Mouse (Mus musculus) CH12.LX (cell line): ENCODE measurements around the gene H2-Ab1. TPM values are rescaled to one million over a fixed set of nuclear protein-coding genes. Genes with fewer than 3 reads are reported as not detected.

Source experiments
- DNase-seq: peaks from one replicate; pipeline ENCODE4 v3.0.0-alpha.2; 2013; ENCODE audit errors: extremely low read depth
- H3K27ac ChIP-seq: 2 replicates; pipeline ENCODE4 v1.5.1; 2012; ENCODE audit warnings: low read depth, mild to moderate bottlenecking, control low read depth, moderate library complexity; ENCODE audit not compliant: insufficient read depth
- H3K27me3 ChIP-seq: replicated peaks from 2 replicates; pipeline ENCODE3; 2012; ENCODE audit warnings: inconsistent platforms
- H3K36me3 ChIP-seq, 2 experiments: replicated peaks in 1 of 2; 2 replicates each; pipeline versions ENCODE3 to v1.6.1; 2012; ENCODE audit warnings: inconsistent platforms in 1 of 2, low read length in 1 of 2, mild to moderate bottlenecking in 1 of 2, mixed read lengths in 1 of 2, moderate library complexity in 1 of 2; ENCODE audit not compliant: control insufficient read depth in 1 of 2, insufficient read depth in 1 of 2
- H3K4me1 ChIP-seq, 2 experiments: 2 replicates each; pipeline ENCODE4 v1.6.1; 2012; ENCODE audit warnings: inconsistent platforms in 1 of 2, moderate library complexity in 1 of 2; ENCODE audit not compliant: insufficient read depth in 2 of 2, control insufficient read depth in 1 of 2
- H3K4me2 ChIP-seq: 2 replicates; pipeline ENCODE4 v1.6.1; 2012; ENCODE audit warnings: low read depth, mild to moderate bottlenecking, control low read depth; ENCODE audit not compliant: poor library complexity, insufficient read depth, severe bottlenecking
- H3K4me3 ChIP-seq, 3 experiments: fragments of 150-350 bp in 1 of 3; sonication (generic) in 1 of 3; replicated peaks in 1 of 3; 2 replicates each; pipeline versions ENCODE3 to v1.5.1; 2011 to 2012; ENCODE audit warnings: low read depth in 2 of 3, low read length in 2 of 3, mild to moderate bottlenecking in 2 of 3, moderate library complexity in 2 of 3, control low read depth in 1 of 3, improper control_type of control experiment in 1 of 3, inconsistent platforms in 1 of 3, mixed read lengths in 1 of 3; ENCODE audit not compliant: poor library complexity in 1 of 3
- H3K79me2 ChIP-seq: replicated peaks from 2 replicates; pipeline ENCODE4 v1.6.1; 2012; ENCODE audit warnings: mild to moderate bottlenecking, moderate library complexity; ENCODE audit not compliant: control insufficient read depth, poor library complexity, insufficient read depth, severe bottlenecking; ENCODE audit errors: extremely low read depth
- H3K9ac ChIP-seq: 2 replicates; pipeline ENCODE4 v1.6.1; 2012; ENCODE audit warnings: low read depth, mild to moderate bottlenecking, control low read depth, moderate library complexity; ENCODE audit not compliant: insufficient read depth
- H3K9me3 ChIP-seq: replicated peaks from 2 replicates; pipeline ENCODE3; 2012; ENCODE audit warnings: low read length, inconsistent platforms, mixed read lengths
- CHD1 ChIP-seq: IDR thresholded peaks from 2 replicates; pipeline ENCODE4 v1.6.1; 2012; ENCODE audit warnings: low read depth, low read length, improper control_type of control experiment, inconsistent platforms
- CHD2 ChIP-seq: IDR thresholded peaks from 2 replicates; pipeline ENCODE4 v1.6.1; 2011; ENCODE audit warnings: low read length, improper control_type of control experiment
- CTCF ChIP-seq, 2 experiments: IDR thresholded peaks in 1 of 2; conservative IDR thresholded peaks in 1 of 2; 2 replicates each; pipeline ENCODE4 v1.5.1; 2011 to 2012; ENCODE audit warnings: low read depth in 2 of 2, low read length in 2 of 2, improper control_type of control experiment in 1 of 2, inconsistent platforms in 1 of 2, mild to moderate bottlenecking in 1 of 2, moderate library complexity in 1 of 2
- E2F4 ChIP-seq: IDR thresholded peaks from 2 replicates; pipeline ENCODE4 v1.6.1; 2011; ENCODE audit warnings: low read depth, low read length, improper control_type of control experiment; ENCODE audit not compliant: insufficient replicate concordance
- ELF1 ChIP-seq: IDR thresholded peaks from 2 replicates; pipeline ENCODE4 v1.6.1; 2014; ENCODE audit warnings: low read depth, mild to moderate bottlenecking, inconsistent platforms, low read length, improper control_type of control experiment
- EP300 ChIP-seq: IDR thresholded peaks from 2 replicates; pipeline ENCODE4 v1.6.1; 2011; ENCODE audit warnings: low read length, improper control_type of control experiment
- ETS1 ChIP-seq: conservative IDR thresholded peaks from 2 replicates; pipeline ENCODE4 v1.6.1; 2012; ENCODE audit warnings: low read depth, mild to moderate bottlenecking, inconsistent platforms, low read length, improper control_type of control experiment, moderate library complexity
- IRF4 ChIP-seq: IDR thresholded peaks from 2 replicates; pipeline ENCODE4 v1.6.1; 2014; ENCODE audit warnings: low read depth, mild to moderate bottlenecking, inconsistent platforms, low read length, improper control_type of control experiment
- JUND ChIP-seq: conservative IDR thresholded peaks from 2 replicates; pipeline ENCODE4 v1.6.1; 2011; ENCODE audit warnings: low read depth, low read length, improper control_type of control experiment
- MAFK ChIP-seq: IDR thresholded peaks from 2 replicates; pipeline ENCODE4 v1.6.1; 2011; ENCODE audit warnings: low read length, improper control_type of control experiment; ENCODE audit not compliant: insufficient replicate concordance
- MAZ ChIP-seq: IDR thresholded peaks from 2 replicates; pipeline ENCODE4 v1.6.1; 2012; ENCODE audit warnings: low read depth, mild to moderate bottlenecking, inconsistent platforms, low read length, improper control_type of control experiment, moderate library complexity
- MXI1 ChIP-seq: IDR thresholded peaks from 2 replicates; pipeline ENCODE4 v1.6.1; 2011; ENCODE audit warnings: mild to moderate bottlenecking, low read depth, low read length, improper control_type of control experiment
- NELFE ChIP-seq: IDR thresholded peaks from 2 replicates; pipeline ENCODE4 v1.6.1; 2011; ENCODE audit warnings: low read depth, low read length, improper control_type of control experiment
- NRF1 ChIP-seq: IDR thresholded peaks from 2 replicates; pipeline ENCODE4 v1.6.1; 2014; ENCODE audit warnings: low read depth, mild to moderate bottlenecking, inconsistent platforms, low read length, improper control_type of control experiment, moderate library complexity
- PAX5 ChIP-seq: IDR thresholded peaks from 2 replicates; pipeline ENCODE4 v1.6.1; 2012; ENCODE audit warnings: low read length, inconsistent platforms, mixed read lengths
- POLR2A ChIP-seq: IDR thresholded peaks from 2 replicates; pipeline ENCODE4 v1.6.1; 2011; ENCODE audit warnings: low read depth, mild to moderate bottlenecking, improper control_type of control experiment, low read length
- POLR2AphosphoS2 ChIP-seq: IDR thresholded peaks from 2 replicates; pipeline ENCODE4 v1.6.1; 2011; ENCODE audit warnings: low read depth, low read length, improper control_type of control experiment
- RAD21 ChIP-seq: IDR thresholded peaks from 2 replicates; pipeline ENCODE4 v1.6.1; 2011; ENCODE audit warnings: low read depth, mild to moderate bottlenecking, low read length, improper control_type of control experiment, moderate library complexity
- RCOR1 ChIP-seq: conservative IDR thresholded peaks from 2 replicates; pipeline ENCODE4 v1.6.1; 2012; ENCODE audit warnings: low read depth, mild to moderate bottlenecking, inconsistent platforms, low read length, improper control_type of control experiment
- SIN3A ChIP-seq: IDR thresholded peaks from 2 replicates; pipeline ENCODE4 v1.6.1; 2012; ENCODE audit warnings: low read length, improper control_type of control experiment, inconsistent platforms
- SMC3 ChIP-seq: IDR thresholded peaks from 2 replicates; pipeline ENCODE4 v1.6.1; 2011; ENCODE audit warnings: low read depth, low read length, improper control_type of control experiment
- TCF12 ChIP-seq: IDR thresholded peaks from 2 replicates; pipeline ENCODE4 v1.6.1; 2014; ENCODE audit warnings: low read depth, mild to moderate bottlenecking, inconsistent platforms, low read length, improper control_type of control experiment
- UBTF ChIP-seq: IDR thresholded peaks from 2 replicates; pipeline ENCODE4 v1.6.1; 2012; ENCODE audit warnings: low read depth, mild to moderate bottlenecking, inconsistent platforms, low read length, improper control_type of control experiment, moderate library complexity
- USF1 ChIP-seq: IDR thresholded peaks from 2 replicates; pipeline ENCODE4 v1.6.1; 2014; ENCODE audit warnings: low read depth, mild to moderate bottlenecking, inconsistent platforms, low read length, improper control_type of control experiment
- USF2 ChIP-seq: conservative IDR thresholded peaks from 2 replicates; pipeline ENCODE4 v1.6.1; 2011; ENCODE audit warnings: low read depth, low read length, improper control_type of control experiment
- ZMIZ1 ChIP-seq: IDR thresholded peaks from 2 replicates; pipeline ENCODE4 v1.6.1; 2012; ENCODE audit warnings: low read depth, mild to moderate bottlenecking, inconsistent platforms, low read length, improper control_type of control experiment
- ZNF384 ChIP-seq: IDR thresholded peaks from 2 replicates; pipeline ENCODE4 v1.6.1; 2012; ENCODE audit warnings: low read depth, low read length, improper control_type of control experiment, inconsistent platforms
- dilution Hi-C: fragments of 300-500 bp; cut with MboI; formaldehyde crosslinking; loops from 2 replicates; pipeline ENCODE4 v1.14.3; 2020; ENCODE audit warnings: low sequenced_read_pairs; ENCODE audit not compliant: extremely low pct_unique_long_range_greater_than_20kb, extremely low pct_ligation_motif_present
- in situ Hi-C: fragments of 300-500 bp; cut with MboI; formaldehyde crosslinking; loops from 3 replicates; pipeline ENCODE4 v1.14.3; 2019; ENCODE audit warnings: low sequenced_read_pairs, low pct_ligation_motif_present, low pct_unique_long_range_greater_than_20kb, mixed read lengths
- polyA plus RNA-seq: library from polyadenylated mRNA; unstranded; fragments of >175 nt; gene quantifications from 2 replicates; pipeline ENCODE4 v1.2.1, GENCODE M21; 2012; ENCODE audit warnings: low read depth; ENCODE audit not compliant: insufficient read length
- total RNA-seq, 2 experiments: library from RNA; depleted of rRNA; stranded (reverse); fragments of 300-350 nt in 1 of 2; fragments of >200 nt in 1 of 2; gene quantifications; 2 replicates each; pipeline ENCODE4 v1.2.3; 2012 to 2014

Gene H2-Ab1
- total and polyA plus RNA-seq, 3 experiments = 114 to 699 (median 119) TPM

- DNase-seq = no peak
- dilution Hi-C loops = no loop called here
Observed at GRCm38 (mm10) chr17:34247047-34247446, 10.4 kb upstream of the H2-Ab1 start.

GRCm38 (mm10) chr17:34248764-34249163, 8.7 kb upstream of the H2-Ab1 start:
- Histone ChIP-seq H3K4me3 (no peak overlapping the region), H3K9me3 (no peaks in the 10 kb centered on the region), H3K27ac (no peak overlapping the region), H3K79me2 (no peaks in the 10 kb centered on the region), H3K4me1 (peaks cover 0 to 23% of the 10 kb centered on the region in 2 experiments; a peak in 2 of 4 replicates), H3K4me2 (no peak overlapping the region), H3K36me3 (peaks cover 0 to 15% of the 10 kb centered on the region in 2 experiments), H3K27me3 (no peaks in the 10 kb centered on the region), H3K9ac (no peak overlapping the region)
- TF ChIP-seq SMC3 (peak; percentile 40), IRF4 (no peak), ETS1 (no peak), CHD2 (no peak), POLR2A (no peak), UBTF (no peak), POLR2AphosphoS2 (no peak), PAX5 (no peak), RAD21 (peak; percentile 10), RCOR1 (no peak), NELFE (no peak), TCF12 (0 out of 2 replicates have a peak, but pooled peaks have one; percentile 13), MXI1 (no peak), CTCF (conservative IDR thresholded peaks at IDR 0.05 in 1 of 2, IDR thresholded peaks at IDR 0.05 in 1 of 2; ENCODE audit: low read depth in 2 of 2, low read length in 2 of 2) (peak in 1 of 2 experiments; percentile 45; a peak in 2 of 4 replicates), SIN3A (no peak), CHD1 (no peak), ZMIZ1 (no peak), USF1 (no peak), MAFK (no peak), ZNF384 (no peak), ELF1 (peak; percentile 54; the same call in 1 of the 2 replicates), JUND (no peak), USF2 (no peak), EP300 (no peak), E2F4 (no peak)
- in situ Hi-C loops (loop anchor here (5.0 to 10.0 kb wide), 3 partner anchors 99 to 306 kb away; no protein-coding TSS in a partner anchor), dilution Hi-C loops (no loop called here)
- no peak for DNase-seq

More at GRCm38 (mm10) chr17:34247047-34247446, 10.4 kb upstream of the H2-Ab1 start:
- Histone ChIP-seq H3K4me3 (no peak overlapping the region), H3K36me3 (peaks cover 0 to 31% of the 10 kb centered on the region in 2 experiments), H3K27me3 (no peaks in the 10 kb centered on the region), H3K27ac (no peak overlapping the region), H3K9me3 (no peaks in the 10 kb centered on the region), H3K79me2 (no peaks in the 10 kb centered on the region), H3K9ac (no peak overlapping the region), H3K4me2 (no peak overlapping the region), H3K4me1 (peaks cover 0 to 18% of the 10 kb centered on the region in 2 experiments; a peak in 2 of 4 replicates)
- in situ Hi-C loops = loop anchor here (5.0 to 10.0 kb wide), 3 partner anchors 100 to 308 kb away; no protein-coding TSS in a partner anchor
- TF ChIP-seq ZNF384 (no peak), CTCF (conservative IDR thresholded peaks at IDR 0.05 in 1 of 2, IDR thresholded peaks at IDR 0.05 in 1 of 2; ENCODE audit: low read depth in 2 of 2, low read length in 2 of 2) (peak in 1 of 2 experiments; percentile 63; a peak in 2 of 4 replicates), SMC3 (peak; percentile 51), MAZ (no peak), NELFE (no peak), UBTF (no peak), NRF1 (no peak), RAD21 (peak; percentile 56), E2F4 (no peak)
